Mouse (Mus musculus): Measurements from ENCODE around the gene Gclm.
"Not testable (repeated sequence)": the region's sequence is repeated elsewhere in the genome, so short reads cannot be mapped to it uniquely, and the experiment has no call there.

Gene Gclm

DNA sequence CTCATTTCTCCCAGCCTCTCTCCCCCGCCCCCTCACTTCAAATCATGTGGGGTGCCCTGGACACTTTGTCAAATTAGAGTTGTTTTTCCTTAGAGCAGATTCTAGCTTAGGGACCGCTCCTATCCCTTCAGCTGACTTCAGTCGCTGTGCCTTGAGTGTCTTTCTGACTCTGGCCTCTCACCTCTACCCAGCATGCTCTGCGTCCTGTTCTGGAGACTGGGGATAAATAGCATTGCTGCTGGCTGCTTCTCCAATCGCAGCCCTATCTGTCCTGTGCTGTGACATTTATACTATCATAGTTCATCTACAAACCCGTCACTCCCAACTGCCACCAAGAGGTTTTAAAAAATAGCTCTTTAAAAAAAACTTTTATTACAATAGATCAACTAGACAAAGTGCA, 2.5 kb upstream of the Gclm start:
- DNase-seq (ENCODE audit: low spot score in 2 of 2): no peak

DNA sequence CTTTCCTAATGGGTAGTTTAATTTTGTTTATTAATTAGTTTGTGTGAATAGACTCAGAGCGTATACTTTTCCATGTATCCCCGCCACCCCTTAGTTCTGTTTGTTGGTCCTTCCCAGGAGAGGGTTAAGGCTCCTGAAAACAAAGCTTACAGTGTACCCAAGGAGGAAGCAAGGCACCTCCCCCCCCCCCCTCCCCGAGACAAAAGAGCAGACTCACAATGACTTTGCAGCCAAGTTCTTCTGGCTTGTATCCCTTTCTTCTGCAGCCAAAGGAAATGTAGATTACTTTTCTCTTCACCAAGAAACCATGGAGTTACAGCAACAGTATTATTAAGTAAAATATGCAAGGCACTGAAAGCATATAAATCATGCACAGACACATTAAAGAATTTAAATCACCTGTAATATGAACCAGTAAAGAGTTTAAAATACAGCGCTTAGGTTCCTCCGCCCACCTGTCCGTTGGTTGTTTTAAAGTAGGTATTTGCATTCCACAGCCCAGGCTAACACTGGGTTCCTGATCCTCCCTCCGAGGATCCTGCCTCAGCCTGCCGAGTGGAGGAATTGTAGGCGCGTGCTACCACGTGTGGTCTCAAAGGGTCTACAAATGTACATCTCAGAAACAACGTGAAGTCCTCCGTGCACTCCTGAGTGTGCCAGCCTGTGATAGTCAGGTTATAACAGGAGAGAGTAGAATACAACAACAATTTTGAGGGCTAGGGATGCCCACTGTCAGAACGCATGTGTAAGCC, 1.8 kb upstream of the Gclm start:
- DNase-seq (ENCODE audit: low spot score in 2 of 2): no peak

DNA sequence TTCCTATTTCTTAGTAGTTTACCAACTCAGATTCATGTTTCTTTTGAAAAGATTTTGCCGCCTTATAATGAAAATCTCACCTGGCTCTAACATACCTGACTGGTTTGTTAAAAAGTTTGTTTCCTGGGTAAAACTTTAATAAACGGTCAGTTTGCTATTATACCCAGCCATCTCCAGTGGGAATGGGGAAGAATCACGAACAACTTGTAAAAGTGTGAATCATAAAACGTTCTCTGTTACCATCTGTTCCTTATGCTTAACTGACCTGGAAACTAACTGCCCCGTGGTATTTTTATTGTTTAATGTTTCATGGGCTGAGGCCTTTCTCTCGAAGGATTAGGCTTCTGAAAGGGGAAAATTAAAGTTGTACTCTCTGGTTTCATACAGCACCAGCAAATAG, 598 bp upstream of the Gclm start:
- DNase-seq (ENCODE audit: low spot score in 2 of 2): no peak

DNA sequence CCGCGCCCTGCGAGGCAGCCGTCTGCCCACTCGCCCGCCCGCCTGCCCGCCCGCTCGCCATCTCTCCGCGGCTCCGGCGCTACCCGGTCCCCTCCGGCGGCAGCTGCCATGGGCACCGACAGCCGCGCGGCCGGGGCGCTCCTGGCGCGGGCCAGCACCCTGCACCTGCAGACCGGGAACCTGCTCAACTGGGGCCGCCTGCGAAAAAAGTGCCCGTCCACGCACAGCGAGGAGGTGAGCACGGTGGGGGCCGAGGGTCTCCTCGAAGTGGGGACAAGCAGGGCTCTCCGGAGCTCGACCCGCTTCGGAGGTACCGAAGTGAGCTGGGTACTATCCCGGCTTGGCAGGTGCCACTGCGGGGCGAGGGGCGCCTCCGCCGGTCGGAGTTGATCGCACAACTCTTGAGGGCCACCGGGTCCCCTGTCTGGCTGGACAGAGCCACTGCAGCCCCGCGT, 548 bp downstream of the Gclm start:
- DNase-seq (ENCODE audit: low spot score in 2 of 2): peak; percentile 49 to 57

DNA sequence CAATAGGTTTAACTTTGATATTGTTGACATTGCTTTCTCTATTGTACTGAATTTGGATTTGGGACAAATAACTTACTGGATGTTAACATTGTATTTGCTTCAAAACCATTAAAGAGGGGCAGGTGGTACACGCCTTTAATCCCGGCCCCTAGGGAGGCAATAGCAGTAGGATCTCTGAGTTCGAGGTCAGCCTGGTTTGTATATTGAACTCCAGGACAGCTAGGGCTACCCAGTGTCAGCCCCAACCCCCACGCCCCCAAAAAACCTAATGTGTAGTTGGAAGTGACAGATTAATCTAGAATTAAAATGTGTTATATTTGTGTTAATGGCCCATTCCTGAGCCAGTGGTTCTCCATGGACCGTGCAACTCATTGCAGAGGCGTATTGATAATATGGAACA, 1.0 kb downstream of the Gclm start:
- DNase-seq (ENCODE audit: low spot score in 2 of 2): no peak

DNA sequence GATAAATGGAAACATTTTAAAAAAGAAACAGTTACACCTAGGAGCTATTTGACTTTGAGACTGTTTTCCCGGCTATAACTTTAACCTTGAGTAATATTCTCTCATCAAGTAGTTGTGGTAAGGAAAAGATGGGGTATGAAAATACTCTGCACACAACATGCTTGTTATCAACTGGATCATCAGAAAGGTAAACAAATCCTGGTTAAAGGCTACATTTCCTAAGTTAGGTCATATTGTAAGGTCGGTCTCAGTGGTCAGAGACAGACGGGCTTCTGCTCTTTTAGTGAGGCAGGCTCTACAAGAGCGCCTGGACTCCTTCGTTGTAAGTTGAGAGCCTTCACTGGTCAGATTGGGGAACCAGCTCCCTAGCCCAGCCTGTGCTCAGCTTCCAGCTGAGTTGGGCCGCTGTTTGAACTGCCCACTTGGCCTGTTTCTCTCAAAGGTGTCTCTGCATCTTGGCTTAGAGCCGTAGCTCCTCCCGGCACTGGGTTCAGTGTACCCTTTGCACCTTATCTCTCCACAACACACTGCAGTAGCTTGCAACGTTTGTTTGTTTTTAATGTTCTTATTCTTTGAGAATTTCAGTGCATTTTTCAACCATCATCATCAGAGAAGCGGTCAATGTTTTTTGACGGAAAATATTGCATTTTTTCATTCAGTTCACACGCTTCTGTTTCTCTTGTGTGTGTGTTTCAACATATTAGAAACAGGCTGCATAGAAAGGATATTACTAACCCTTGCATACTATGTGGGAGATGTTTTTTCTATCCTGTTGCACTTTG, 1.8 kb downstream of the Gclm start:
- DNase-seq (ENCODE audit: low spot score in 2 of 2): no peak

DNA sequence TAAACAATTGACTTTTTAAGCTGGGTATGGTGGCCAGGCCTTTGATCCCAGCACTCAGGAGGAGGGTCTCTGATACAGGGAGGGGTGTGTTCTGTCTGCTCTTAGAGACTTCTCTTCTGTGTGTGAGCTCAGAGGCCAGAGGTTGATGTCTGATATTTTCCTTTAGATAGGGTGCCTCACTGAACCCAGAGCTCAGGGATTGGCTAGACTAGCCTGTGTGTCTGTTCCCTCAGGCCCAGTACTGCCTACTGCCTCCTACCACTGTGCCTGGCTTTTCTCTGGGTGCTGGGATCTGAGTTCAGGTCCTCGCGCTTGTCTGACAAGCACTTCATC, 2.4 kb downstream of the Gclm start:
- DNase-seq (ENCODE audit: low spot score in 2 of 2): no peak

DNA sequence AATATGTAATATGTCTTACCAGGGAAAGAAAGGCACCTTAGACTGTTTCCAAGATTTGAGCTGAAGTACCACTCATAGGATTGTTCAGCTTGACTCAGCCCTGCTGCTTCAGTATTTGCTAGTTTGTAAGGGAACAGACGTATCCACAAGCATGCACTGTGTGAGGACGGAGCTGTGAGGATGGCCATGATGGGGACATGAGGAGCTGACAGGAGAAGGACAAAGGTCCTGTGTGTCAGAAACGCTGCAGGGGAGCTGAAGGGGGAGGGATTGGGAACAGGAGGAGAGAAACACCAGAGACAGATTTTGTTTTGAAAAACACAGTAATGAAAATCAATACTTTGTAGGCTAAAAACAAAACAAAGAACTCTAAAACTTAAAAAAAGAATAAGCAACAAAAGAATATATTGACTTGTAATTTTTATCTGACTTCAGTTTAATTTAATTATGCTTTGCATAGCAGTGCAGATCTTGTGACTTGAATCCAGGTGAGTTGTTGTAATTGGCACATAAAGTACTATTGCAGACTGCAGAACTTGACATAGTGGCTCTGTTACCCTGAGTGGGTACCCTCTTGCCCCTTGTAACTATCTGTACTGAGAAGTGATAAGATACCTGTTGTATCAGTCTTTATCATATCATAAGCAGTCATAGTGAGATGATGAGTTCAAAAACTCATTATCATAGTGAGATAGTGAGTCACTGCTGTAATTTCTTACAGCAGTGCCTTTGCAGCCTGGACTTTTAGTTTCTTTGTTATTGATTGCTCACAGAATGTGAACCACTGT, 7.3 kb downstream of the Gclm start:
- DNase-seq (ENCODE audit: low spot score in 2 of 2): no peak

DNA sequence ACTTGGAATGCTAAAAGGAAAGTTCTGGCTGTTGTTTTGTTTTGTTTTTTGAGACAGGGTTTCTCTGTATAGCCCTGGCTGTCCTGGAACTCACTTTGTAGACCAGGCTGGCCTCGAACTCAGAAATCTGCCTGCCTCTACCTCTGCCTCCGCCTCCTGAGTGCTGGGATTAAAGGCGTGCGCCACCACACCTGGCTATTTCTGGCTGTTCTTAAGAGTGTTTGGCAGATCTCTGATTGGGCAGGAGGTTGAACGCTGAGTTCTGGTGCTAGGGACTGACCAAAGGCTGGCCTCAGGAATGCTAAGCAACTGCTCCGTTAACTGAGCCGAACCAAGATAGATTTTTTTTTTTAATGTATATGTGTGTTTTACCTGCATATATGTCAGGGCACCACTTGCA, 8.7 kb downstream of the Gclm start:
- not testable (repeated sequence) for DNase-seq (ENCODE audit: low spot score in 2 of 2)

DNA sequence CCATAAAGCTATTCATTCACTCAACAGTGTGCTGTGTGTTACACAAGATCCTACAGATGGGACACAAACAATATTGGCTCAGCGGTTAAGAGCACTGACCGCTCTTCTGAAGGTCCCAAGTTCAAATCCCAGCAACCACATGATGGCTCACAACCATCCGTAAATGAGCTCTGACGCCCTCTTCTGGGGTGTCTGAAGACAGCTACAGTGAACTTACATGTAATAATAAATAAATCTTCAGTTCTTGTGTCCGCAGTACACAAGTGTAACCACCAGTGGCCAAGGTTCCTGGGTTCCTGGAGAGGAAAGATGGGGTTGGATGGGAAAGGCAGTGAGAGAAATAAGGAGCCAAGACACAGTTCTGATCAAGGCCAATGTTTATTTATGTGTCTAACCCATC, 24.6 kb downstream of the Gclm start:
- DNase-seq (ENCODE audit: low spot score in 2 of 2): no peak

DNA sequence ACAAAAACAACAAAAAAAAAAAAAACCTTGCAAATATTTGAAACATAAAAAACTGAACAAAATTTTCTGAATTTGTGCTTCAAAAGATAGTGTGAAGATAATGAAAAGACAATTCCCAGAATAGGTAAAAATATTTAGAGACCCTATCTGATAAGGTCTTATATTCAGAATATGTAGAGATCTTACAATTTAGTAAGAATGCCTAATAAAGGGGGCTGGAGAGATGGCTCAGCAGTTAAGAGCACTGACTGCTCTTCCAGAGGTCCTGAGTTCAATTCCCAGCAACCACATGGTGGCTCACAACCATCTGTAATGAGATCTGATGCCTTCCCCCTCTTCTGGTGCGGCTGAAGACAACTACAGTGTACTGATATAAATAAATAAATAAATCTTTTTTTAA, 27.2 kb downstream of the Gclm start:
- not testable (repeated sequence) for DNase-seq (ENCODE audit: low spot score in 2 of 2)

DNA sequence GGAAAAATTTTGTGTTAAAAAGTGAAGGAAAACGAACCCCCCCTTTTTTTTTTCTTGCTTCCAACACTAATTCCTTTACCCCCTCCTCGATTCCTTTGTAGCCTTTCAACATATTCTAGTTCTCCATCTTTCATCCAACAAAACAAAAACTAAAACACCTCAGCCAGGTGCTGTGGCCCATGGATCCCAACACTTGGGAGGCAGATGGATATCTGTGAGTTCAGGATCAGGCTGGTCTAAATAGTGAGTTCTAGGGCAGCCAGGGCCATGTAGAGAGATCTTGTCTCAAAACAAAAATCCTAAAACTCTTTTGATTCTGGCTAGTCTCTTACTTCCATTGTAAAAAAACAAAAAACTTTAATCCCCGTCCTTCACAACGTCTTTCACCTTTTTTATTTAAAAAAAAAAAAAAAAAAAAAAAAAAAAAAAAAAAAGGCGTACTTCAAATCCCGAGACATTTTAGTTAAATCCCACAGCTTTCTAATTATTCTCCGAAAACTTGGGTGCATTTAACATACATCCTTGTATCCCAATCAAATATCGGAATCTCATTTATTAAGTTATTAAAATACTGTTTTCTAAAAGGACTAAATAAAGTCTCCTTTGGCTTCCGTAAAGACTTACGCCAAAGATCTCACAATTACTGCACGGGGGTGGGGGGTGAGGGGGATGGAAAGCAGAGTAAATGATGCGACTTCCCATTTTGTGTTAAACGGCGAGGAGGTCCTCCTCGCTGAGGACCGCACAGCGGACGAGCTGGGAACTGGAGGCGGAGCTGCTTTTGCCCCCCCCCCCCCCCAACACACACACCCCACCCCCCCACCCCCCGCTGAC, 28.3 kb downstream of the Gclm start:
- no peak for DNase-seq (ENCODE audit: low spot score in 2 of 2)

DNA sequence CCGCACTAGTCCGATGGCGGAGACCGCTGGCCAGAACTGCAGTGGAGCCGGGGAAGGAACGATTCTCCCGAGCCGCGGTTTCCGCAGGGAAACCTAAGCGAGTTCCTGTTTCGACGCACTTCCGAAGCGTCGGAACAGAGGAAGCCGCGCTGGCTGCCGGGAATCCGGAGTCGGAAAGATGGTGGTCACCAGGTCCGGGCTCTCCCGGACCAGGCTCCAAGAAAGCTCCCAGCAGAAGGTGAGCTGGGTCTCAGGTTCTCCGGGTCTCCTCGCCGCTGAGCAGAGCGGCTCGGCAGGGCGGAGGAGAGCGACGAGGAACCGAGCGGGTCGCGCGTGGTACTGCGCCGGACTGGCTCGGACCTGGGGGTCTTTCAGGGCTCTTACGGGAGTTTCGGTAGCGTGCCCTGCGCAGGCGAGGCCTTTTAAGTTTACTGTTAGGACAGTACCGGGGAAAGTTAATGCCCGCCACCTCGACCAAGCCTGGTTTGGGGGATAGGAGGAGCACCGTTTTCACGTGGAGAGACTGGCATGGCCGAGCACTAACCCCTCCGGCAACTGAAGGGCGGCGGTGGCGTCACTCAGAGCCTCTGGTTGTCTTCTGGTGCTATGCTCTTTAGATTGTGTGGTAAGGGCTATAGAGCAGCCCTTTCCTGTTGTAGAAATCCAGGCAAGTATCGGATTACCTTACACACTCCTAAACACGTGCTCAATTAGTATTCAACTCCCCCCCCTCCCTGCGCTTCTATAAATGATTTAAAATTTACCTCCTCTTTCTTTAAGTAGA, 29.1 kb downstream of the Gclm start, which contains the start of gene Dnttip2:
Gene Dnttip2, plus strand, starts transcription at position 148 of the 784 bp plus-strand sequence.
- DNase-seq (ENCODE audit: low spot score in 2 of 2): peak; percentile 83 to 92

DNA sequence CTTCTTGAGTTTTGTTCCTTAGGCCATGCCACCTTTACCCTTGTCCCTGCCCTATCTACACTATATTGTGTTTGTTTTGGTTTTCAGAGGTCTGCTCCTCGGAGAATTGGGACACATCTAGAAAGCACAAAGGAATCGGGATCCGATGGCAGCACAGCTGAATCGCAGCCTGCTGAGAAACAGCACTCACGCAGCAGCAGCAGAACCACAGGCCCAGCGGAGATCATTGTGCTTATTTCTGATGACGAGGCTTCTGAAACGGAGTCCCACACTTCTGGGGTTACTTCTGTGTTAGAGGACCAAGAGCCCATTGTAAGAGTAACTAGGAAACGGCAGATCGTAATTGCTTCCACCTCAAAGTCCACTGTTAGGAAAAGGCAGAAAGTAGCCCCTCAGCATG, 29.8 kb downstream of the Gclm start:
- DNase-seq (ENCODE audit: low spot score in 2 of 2): no peak

DNA sequence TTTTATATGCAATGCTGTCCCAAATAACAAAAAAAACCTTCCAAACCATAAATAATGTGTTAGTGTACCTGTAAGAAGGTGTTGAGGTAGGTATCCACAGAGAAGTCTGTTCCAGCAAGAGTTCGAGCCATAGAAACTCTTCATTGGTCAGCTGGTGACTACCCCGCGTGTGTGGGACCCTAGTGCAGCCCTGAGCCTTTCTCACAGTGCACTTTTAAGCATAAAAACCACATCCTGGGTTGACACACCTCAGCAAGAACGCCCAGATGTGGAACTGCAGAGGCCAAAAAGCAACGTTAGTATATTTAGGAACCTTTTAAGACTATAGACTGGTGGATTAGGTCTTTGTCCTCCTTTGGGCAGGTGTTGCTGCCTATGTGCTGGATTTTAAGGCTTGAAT, 41.8 kb downstream of the Gclm start:
- DNase-seq (ENCODE audit: low spot score in 2 of 2): no peak

DNA sequence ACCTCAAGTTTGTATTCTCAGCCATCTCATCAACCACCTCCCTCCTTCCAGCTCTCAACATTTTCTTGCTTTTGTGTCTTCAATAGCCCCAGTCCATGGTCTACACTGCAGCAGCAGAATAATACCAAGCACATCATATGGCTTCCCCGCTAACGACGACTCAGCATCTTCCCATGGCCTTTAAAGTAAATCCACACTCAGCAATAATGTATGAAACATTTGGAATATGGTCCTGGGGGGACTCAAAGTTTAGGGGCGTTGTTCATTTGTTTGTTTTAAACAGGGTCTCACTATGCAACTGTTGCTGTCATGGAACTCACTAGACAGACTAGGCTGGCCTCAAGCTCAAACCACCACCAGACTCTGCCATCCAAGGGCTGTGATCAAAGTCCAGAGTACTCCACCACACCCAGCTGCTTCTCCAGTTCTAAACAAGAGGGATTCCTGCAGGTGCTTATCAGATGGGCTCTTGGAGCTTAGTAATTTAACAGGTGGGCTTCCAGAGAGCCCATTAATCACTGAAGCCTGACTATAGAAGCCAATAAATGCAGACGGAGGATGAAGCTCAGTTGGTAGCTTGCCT, 43.3 kb downstream of the Gclm start:
- no peak for DNase-seq (ENCODE audit: low spot score in 2 of 2)

DNA sequence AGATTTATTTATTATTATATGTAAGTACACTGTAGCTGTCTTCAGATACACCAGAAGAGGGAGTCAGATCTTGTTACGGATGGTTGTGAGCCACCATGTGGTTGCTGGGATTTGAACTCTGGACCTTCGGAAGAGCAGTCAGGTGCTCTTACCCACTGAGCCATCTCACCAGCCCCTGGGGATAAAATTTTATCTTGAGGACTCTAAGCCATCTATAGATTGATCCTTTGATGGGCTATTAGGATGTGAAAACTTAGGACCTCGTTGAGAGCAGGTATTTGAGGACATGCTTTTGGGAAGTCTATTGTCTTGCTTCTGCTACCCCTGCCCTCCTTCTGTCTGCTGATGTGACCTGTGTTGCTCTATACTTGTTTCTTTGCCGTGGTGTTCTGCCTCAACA, 44.0 kb downstream of the Gclm start:
- not testable (repeated sequence) for DNase-seq (ENCODE audit: low spot score in 2 of 2)

DNA sequence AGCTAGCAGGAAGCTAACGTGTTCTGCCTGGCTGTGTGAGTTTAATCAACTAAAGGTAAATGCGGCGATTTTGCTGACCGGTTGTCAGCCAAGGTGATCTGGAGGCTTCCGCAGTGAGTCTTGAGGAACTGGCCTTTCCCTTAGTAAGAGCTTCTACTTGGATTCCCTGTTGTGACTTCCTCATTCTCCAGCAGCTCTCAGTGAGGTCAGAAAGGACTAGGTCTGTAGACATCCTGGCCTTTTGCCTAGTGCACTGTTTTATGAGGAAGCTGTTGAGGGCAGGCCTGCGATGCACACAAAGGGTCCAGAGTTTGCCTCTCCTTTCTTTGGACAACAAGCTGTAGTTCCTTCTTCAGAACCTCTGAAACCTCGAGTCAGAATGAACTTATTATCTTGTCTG, 45.3 kb downstream of the Gclm start:
- DNase-seq (ENCODE audit: low spot score in 2 of 2): peak; percentile 25 to 48

DNA sequence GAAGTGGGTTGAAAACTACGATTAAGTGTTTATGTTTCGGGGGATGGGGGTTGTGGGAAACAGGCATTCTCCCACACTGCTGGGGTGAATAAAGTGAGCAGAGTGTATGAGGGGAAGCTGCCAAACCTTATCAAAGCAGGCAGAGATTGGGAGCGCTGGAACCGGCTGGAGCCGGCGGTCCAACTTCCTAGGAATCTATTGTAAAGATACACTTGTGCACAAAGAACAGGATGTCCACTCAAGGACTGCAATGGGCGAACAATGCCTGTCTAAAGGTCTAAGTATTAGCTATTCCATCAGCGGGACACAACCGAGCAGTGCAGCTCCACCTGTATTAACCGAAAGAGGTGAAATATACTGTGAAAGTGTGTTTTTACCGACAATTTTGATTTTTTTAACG, 46.5 kb downstream of the Gclm start:
- peak in 1 of 2 experiments; percentile 17 for DNase-seq (ENCODE audit: low spot score in 2 of 2)

Data from urinary bladder, postnatal 36 days (tissue).